Mouse (Mus musculus): ENCODE measurements around the gene Pgls.

GRCm38 (mm10) chr8:71591017-71591416 is 959 bp upstream of the Pgls start:
- no peak for TF ChIP-seq CTCF (IDR thresholded peaks at IDR 0.05; ENCODE audit: low read depth, low read length)
- TF ChIP-seq GATA1 (IDR thresholded peaks at IDR 0.05; ENCODE audit: borderline replicate concordance, low read length), result no peak
- no peak for TF ChIP-seq TAL1 (conservative IDR thresholded peaks at IDR 0.05; ENCODE audit: low read depth, low read length)
- TF ChIP-seq POLR2AphosphoS5 (IDR thresholded peaks at IDR 0.05; ENCODE audit: insufficient replicate concordance, low read depth, low read length), result no peak
